Mouse (Mus musculus): ENCODE results near the gene Rab3ip. TPM values are rescaled to one million over a fixed set of nuclear protein-coding genes. Genes with fewer than 3 reads are reported as not detected.

Gene Rab3ip
- polyA plus RNA-seq, 1 experiment, result 98.2 TPM

GRCm38 (mm10) chr10:116923651-116924495 is 26.7 kb downstream of the Rab3ip start:
- no peak for DNase-seq (ENCODE audit: low read depth, low spot score)
- 92% methylated on average over 19 of the region's 19 CpGs for WGBS

DNA sequence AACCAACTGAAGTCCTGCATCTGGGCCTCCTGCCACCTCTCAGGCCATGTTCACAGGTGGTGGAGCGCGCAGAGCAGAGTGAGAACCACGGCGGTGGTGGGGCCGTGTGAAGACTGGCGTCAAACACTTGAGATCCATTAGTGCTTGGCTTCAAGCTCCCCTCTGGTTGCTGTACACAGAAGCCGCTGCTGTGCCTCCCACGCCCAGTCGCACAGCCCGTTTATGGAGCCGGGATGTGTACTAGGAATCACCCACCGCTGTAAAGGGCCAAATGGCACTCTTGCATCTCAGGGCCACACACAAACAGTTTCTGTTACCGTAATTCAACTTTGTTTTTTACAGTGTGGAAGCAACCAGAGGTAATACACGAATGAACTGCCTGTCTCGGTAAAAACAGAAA is 28.4 kb downstream of the Rab3ip start:
- WGBS, result 80% methylated on average over 15 of the region's 15 CpGs
- no peak for DNase-seq (ENCODE audit: low read depth, low spot score)

DNA sequence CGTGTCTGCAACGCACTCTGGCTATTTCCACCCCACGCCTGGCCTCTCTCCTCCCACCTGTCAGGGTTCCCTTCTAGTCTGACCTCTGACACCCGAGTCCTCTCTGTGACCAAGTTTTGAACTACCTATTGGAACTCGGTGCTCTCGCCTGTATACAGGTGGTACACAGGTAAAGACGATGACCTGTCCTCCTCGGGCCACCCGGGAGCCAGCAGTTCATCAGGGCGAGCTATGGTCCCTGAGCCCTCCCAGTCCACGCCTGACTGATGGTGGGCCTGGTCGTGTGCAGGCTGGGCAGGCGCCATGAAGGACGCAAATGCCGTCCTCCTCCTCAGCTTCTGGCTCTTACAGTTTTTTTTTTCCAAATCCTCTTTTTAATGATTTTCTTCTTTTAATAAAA is 29.2 kb downstream of the Rab3ip start:
- 90% methylated on average over 15 of the region's 15 CpGs for WGBS
- no peak for DNase-seq (ENCODE audit: low read depth, low spot score)

DNA sequence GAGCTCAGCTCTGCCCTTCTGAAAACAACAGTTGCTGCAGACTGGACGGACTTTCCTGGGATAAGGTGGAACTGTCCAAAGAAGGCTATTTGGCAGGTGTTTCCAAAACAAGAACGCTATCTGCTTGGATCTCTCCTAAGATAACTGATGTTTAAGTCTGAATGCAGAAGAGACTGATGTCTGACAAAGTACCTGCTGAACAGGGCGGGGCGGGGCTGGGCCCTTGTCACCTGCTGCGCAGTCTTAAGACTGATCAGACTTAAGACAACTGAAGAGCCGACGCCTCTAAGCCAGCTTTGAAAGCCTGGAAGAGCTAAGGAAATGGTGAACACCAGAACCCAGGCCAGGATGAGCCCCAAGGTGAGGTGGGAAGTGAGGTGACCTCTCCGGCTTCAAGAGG is 29.9 kb downstream of the Rab3ip start:
- DNase-seq (ENCODE audit: low read depth, low spot score), result no peak
- 77% methylated on average over 8 of the region's 8 CpGs for WGBS

DNA sequence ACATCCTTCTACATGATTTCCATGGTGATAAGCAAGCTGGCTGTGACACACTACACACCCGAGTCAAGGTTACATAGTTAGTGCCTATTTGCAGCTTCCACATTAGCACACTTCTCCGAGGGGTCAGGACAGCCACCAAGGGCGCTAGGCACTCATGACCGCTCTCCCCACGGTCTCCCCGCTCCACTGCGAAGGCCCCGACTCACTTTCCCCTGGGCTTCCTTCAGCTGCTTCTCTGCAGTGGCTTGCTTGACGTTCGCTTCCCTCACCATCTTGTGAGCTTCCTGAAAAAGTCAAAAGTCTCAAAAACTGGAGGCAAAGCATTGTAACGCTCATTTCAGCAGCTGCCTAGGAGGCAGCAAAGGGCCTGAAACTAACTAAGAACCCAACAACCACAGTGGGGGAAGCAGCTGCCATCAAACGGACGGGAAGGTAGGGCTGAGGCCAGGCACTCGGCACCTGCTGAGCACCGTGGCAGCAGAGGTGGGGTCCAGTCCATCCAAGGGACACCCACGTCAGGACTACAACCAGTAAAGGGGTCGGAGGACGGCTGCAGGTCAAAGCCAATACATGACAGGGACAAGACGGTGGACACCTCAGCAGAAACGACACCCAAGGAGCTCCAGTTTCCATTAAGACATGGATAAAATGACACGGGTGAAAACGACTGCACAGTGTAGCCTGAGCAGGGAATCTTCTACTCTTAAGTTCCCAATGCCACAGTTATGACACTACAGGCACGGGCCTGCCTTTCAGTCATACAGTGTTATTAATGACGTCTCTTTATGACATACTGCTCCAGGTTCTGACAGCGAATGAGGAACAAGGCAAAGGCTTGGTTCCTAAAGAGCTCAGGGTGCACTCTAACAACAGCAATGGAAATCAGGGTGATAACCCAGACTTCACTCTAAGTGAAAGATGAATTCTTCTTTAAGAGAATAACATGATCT is 30.9 kb downstream of the Rab3ip start:
- DNase-seq (ENCODE audit: low read depth, low spot score), result no peak
- WGBS, result 87% methylated on average over 25 of the region's 25 CpGs

DNA sequence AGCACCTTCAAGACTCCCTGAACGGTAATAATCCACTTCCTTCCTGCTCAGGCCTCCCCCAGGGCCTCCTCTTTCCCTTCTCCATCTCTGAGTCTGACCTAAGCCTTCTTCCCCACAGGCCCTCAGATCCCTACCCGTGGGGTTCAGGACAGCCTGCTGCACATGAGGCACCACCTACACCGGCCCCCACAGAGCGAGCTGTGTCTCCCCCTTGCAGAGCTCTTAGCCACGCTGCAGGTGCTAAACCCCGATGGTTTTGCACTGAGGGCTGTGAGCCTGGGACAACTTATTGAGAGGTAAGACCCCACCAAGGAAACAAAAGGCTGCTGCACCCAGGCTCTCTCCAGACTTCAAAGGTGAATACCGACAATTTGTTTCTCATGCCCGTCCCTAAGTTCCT is 34.0 kb downstream of the Rab3ip start:
- DNase-seq (ENCODE audit: low read depth, low spot score), result no peak
- WGBS, result 88% methylated on average over 8 of the region's 8 CpGs

- 87% methylated on average over 8 of the region's 8 CpGs for WGBS
- DNase-seq (ENCODE audit: low read depth, low spot score), result no peak
Measured at GRCm38 (mm10) chr10:116915286-116915685, 35.3 kb downstream of the Rab3ip start.

DNA sequence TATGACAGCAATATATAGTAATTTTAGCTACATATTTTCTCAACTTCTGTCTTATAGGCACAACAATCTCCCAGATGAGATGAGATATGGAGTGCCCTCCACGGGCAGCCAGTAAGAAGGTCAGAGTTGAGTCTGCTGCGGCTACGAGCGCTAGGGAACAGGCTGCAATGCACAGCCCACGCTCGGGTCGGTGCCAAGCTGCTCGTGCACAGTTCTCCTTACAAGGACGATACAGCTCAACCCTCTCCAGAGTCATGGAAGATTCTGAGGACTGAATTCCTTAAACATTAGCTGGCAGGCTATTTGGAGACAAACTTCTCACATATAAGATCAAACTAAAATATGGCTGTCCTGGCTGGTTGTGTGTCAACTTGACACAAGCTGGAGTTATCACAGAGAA is 36.0 kb downstream of the Rab3ip start:
- 75% methylated on average over 9 of the region's 9 CpGs for WGBS
- no peak for DNase-seq (ENCODE audit: low read depth, low spot score)

DNA sequence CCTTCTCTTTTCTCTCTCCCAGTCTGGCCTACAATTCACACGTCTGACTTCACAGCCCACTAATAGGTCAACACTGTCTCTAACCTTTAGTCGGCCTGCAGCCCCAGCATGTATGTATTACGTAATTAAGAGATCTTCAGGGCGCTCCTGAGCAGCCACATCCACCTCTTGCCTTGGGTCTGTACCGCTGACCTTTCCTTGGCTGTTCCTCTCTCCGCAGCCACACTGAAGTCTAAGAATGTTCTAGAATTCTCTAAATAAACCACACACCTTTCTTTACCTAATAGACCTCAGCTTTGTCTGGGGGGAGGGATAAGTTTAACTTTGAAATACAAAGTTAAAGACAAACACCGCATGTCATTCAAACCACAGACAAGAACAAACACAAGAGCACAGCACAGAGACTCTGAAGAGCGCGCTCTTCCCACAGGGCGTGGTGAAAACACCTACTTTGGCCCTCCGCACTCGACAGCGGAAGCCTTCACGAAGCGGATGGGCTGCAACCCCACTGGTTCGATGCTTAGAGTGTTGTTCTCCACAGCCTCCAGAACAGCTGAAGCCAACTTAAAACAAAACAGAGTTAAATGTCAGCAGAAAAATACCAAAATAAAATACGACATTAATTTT is 36.8 kb downstream of the Rab3ip start:
- 78% methylated on average over 17 of the region's 17 CpGs for WGBS
- DNase-seq (ENCODE audit: low read depth, low spot score), result no peak

GRCm38 (mm10) chr10:116912850-116913249 is 37.7 kb downstream of the Rab3ip start:
- no peak for DNase-seq (ENCODE audit: low read depth, low spot score)
- WGBS, result 91% methylated on average over 9 of the region's 9 CpGs

- WGBS, result 76% methylated on average over 15 of the region's 15 CpGs
- DNase-seq (ENCODE audit: low read depth, low spot score), result no peak
Measured at GRCm38 (mm10) chr10:116908901-116909642, 41.5 kb downstream of the Rab3ip start.

- DNase-seq (ENCODE audit: low read depth, low spot score), result no peak
- 80% methylated on average over 9 of the region's 9 CpGs for WGBS
Measured at GRCm38 (mm10) chr10:116906794-116907193, 43.8 kb downstream of the Rab3ip start.

GRCm38 (mm10) chr10:116904503-116904908 is 46.1 kb downstream of the Rab3ip start:
- 62% methylated on average over 10 of the region's 10 CpGs for WGBS
- no peak for DNase-seq (ENCODE audit: low read depth, low spot score)

- WGBS, result 62% methylated on average over 17 of the region's 17 CpGs
- DNase-seq (ENCODE audit: low read depth, low spot score), result no peak
Measured at GRCm38 (mm10) chr10:116896336-116897177, 54.0 kb downstream of the Rab3ip start, which contains the start of gene Myrfl. Gene Myrfl, minus strand, starts transcription at chr10:116896919.

GRCm38 (mm10) chr10:116895108-116895833 is 55.3 kb downstream of the Rab3ip start:
- no peak for DNase-seq (ENCODE audit: low read depth, low spot score)
- WGBS, result 91% methylated on average over 12 of the region's 12 CpGs

DNA sequence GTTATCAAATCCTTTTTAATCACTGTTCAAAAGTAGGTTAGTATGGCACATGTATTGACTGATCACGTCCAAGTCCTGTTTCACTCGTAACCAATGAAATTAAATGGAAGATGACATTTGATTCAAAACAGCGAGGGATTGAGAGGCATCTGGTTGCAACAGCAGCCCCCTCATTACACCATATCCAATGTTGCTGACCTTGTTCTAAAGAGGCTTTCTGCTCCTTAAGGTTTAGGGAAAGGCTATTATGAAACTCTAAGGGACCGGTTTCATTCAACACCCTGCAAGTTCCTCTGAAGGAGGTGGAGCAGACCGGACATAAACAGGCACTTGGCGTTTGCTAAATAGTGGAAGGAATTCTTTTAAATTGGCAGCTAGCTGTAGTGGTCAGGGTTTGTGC is 56.0 kb downstream of the Rab3ip start:
- 80% methylated on average over 6 of the region's 6 CpGs for WGBS
- DNase-seq (ENCODE audit: low read depth, low spot score), result no peak

- WGBS, result 5% methylated on average over 3 of the region's 3 CpGs
- DNase-seq (ENCODE audit: low read depth, low spot score), result peak; percentile 40
Measured at GRCm38 (mm10) chr10:116893753-116894152, 56.8 kb downstream of the Rab3ip start.

- DNase-seq (ENCODE audit: low read depth, low spot score), result no peak
- 69% methylated on average over 5 of the region's 5 CpGs for WGBS
Measured at GRCm38 (mm10) chr10:116890587-116890986, 60.0 kb downstream of the Rab3ip start.
